Mouse (Mus musculus): ENCODE measurements around the gene Tas1r3. TPM values are rescaled to one million over a fixed set of nuclear protein-coding genes. Genes with fewer than 3 reads are reported as not detected.

The Tas1r3 gene
- total RNA-seq (2021), result under 1 TPM; 0.23 to 0.30 TPM
- long read RNA-seq, experiment 1, partial matches to known transcripts, result 0 of 1 reads
- long read RNA-seq, experiment 1, other reads (novel, unspliced or antisense), result 1 of 1 reads
- long read RNA-seq, experiment 2, result 0 reads

DNA sequence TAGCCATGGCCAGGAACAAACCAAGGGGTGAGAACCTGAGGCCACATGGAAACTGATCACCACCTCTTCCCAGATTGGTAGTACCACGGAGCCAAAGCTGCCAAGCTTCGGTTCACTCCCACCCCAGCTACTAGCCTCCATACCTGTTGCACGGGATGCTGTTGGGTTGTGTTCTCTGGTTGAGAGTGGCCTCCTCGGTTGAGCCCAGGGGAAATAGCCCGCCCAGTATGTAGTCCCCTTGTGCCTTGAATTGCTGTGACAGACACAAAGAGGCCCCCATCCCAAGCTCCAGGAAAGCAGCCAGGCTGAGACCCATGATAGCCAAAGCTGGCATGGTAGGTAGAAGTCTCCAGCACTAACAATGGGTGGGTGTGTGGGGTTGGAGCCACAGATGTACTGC is at the start of gene Tas1r3:
Gene Tas1r3 (minus strand): TSS at position 362 of the 400 bp plus-strand sequence.
- DNase-seq (ENCODE audit: extremely low spot score in 1 of 2, low spot score in 2 of 2), result peak in 1 of 2 experiments; percentile 11
- Histone ChIP-seq H3K27ac (no peak within 1 kb of the TSS), H3K4me3 (no peak within 1 kb of the TSS)
- TF ChIP-seq CTCF (IDR thresholded peaks at IDR 0.05), result no peak
- intact Hi-C loops (cut with DNase I), result no loop called here

DNA sequence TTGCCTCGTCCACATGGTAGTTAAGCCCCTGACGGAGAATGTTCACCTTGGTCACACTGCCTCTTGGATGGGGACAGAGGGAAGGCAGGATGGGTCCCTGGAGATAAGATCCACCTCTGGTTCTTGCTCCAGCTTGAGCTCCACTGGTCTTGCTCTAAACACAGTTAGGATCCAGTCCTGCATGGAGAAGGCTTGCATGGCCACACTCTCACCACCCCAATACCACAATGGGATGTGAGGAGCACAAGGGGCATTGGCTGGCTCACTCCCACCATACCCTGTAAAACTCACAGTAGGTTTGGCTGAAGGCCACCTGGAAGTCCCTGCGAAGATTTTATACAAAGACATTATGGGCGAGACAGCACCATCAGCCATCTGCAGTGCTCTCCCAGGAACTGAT is 45.6 kb upstream of the Tas1r3 start:
- no peak for TF ChIP-seq CTCF (IDR thresholded peaks at IDR 0.05)
- no peak overlapping the region for H3K4me3 ChIP-seq
- intact Hi-C loops (cut with DNase I), result no loop called here
- H3K27ac ChIP-seq, result no peak overlapping the region
- DNase-seq (ENCODE audit: extremely low spot score in 1 of 2, low spot score in 2 of 2), result peak in 1 of 2 experiments; percentile 9

DNA sequence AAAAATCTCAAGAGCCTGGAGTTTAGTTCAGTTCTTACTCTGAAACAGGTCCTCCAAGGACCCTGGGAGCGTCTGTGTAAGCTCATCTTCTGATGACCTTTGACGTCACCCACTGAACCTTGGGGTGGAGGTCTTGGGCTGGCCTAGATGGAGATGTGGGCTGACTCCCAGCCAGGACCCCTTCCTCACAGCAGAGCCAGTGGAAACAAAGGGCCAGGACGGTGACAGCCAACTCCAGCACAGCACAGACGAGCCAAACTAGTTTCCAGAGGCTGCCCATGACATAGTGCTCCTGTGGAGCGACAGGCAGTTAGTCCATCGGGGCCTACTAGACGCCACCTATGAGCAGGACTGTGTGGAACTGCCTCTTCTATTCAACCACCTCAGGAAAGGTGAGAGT is 45.1 kb upstream of the Tas1r3 start:
- TF ChIP-seq CTCF (IDR thresholded peaks at IDR 0.05), result no peak
- no peak overlapping the region for H3K27ac ChIP-seq
- H3K4me3 ChIP-seq, result no peak overlapping the region
- DNase-seq (ENCODE audit: extremely low spot score in 1 of 2, low spot score in 2 of 2), result no peak
- intact Hi-C loops (cut with DNase I), result no loop called here

DNA sequence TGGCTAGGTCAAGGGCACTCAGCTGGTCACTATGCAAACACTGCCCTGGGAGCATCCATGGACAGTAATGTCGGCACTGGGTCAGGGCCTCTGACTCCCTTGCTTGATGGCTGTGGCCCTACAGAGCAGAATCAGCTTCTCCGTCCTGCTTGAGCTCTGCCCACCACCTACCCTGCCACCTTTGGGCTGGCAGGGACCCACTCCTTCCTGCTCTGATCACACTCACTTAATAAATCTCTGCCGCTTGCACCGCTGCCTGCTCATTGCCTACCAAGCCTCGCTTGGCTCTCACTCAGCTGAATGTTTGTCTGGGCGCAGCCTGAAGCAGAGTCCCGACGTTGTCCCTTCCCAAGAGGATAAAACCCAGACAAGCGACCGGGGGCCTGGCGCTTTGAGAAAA is 43.8 kb upstream of the Tas1r3 start:
- Histone ChIP-seq H3K27ac (no peak overlapping the region), H3K4me3 (no peak overlapping the region)
- TF ChIP-seq CTCF (IDR thresholded peaks at IDR 0.05), result no peak
- intact Hi-C loops (cut with DNase I), result no loop called here
- DNase-seq (ENCODE audit: extremely low spot score in 1 of 2, low spot score in 2 of 2), result peak in 1 of 2 experiments; percentile 9

DNA sequence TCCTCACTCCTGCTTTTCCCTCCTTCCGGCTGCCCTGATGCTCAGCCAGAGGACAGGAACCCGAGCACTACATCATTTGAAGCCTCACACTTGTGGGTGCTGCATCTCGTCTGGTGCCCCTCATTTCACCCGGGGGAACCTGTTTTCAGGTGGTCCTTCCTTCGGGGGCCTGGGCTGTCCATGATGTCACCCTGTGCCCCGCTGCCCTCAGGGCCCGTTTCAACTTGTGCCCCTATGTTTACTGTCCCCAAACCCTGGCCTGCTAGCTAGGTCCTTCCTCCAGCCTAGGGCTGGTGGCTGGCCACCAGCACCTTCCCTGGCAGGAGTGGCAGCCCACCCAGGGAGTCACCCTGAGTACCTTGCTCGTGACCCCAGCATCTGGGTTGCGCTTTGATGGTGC is 43.0 kb upstream of the Tas1r3 start:
- Histone ChIP-seq H3K4me3 (no peak overlapping the region), H3K27ac (no peak overlapping the region)
- intact Hi-C loops (cut with DNase I), result no loop called here
- TF ChIP-seq CTCF (IDR thresholded peaks at IDR 0.05), result no peak
- DNase-seq (ENCODE audit: extremely low spot score in 1 of 2, low spot score in 2 of 2), result peak in 1 of 2 experiments; percentile 9

DNA sequence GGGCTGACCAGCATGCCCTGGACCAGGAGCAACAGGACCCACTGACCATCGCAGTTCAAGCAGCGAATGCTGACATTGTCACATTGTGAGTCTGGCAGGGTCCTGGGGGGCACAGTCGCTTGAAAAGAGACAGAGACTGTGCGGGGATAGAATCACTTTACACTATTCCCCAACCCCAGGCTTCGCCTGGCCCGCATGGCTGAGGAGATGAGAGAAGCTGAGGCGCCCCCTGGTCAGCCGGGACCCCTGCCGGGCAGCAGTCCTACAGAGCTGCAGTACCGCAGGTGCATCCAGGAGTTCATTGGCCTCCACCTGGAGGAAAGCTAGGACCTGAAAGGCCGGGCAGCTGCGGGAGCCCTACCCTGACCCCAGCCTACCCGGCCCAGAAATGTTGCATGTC is 42.5 kb upstream of the Tas1r3 start:
- Histone ChIP-seq H3K4me3 (no peak overlapping the region), H3K27ac (no peak overlapping the region)
- DNase-seq (ENCODE audit: extremely low spot score in 1 of 2, low spot score in 2 of 2), result peak in 1 of 2 experiments; percentile 8
- no peak for TF ChIP-seq CTCF (IDR thresholded peaks at IDR 0.05)
- intact Hi-C loops (cut with DNase I), result no loop called here

DNA sequence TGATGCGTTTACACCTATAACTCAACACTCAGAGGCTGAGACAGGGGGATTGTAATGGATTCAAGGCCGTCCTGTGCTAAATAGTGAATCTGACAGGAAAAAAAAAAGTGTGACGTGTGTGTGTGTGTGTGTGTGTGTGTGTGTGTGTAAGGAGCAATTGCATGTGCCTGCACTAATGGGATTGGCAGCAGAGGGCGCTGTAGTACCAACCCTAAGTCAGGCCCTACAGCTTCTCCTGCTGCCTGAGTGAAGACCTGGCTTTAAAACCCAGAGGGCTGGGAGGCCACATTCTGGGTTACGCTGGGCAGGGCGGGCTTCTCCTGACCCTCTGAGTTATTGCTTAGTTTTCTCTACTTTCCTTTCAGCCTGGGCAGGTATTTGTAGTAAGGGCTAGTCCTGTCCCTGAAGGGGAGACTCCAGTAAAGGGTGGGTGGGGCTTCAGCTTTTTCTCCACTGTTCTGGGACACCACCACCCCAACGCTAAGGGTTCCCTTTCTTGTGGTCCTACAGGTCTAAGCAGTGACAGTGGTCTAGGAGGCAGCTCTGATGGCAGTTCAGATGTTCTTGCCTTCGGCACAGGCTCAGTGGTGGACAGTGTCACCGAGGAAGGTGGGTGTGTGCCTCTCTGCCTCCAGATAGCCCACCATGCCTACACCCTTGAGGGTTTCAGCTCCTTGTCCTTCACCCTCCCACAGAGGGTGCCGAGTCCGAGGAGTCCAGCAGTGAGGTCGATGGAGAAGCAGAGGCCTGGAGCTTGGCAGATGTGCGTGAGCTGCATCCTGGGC is 41.3 kb upstream of the Tas1r3 start:
- intact Hi-C loops (cut with DNase I), result no loop called here
- Histone ChIP-seq H3K27ac (no peak overlapping the region), H3K4me3 (no peak overlapping the region)
- TF ChIP-seq CTCF (IDR thresholded peaks at IDR 0.05), result peak; percentile 11
- peak; percentile 10 for DNase-seq (ENCODE audit: extremely low spot score in 1 of 2, low spot score in 2 of 2)

DNA sequence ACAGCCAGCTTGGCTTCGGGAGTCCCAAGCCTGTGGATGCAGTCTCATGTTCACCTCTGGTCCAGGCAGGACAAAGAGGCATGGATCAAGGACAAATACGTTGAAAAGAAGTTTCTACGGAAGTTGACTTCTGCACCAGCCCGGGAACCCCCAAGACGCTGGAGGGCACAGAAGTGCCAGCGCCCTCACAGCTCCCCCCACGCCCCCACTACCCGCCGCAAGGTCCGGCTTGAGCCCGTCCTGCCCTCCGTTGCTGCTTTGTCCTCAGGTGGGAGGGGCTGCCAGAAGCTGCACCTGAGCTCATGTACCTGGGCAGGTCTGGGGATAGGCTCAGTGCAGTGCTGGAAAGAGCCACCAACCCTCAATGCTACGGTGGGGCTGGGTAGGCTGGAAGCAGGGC is 40.1 kb upstream of the Tas1r3 start:
- H3K27ac ChIP-seq, result no peak overlapping the region
- DNase-seq (ENCODE audit: extremely low spot score in 1 of 2, low spot score in 2 of 2), result peak in 1 of 2 experiments; percentile 8
- no peak for TF ChIP-seq CTCF (IDR thresholded peaks at IDR 0.05)
- intact Hi-C loops (cut with DNase I), result no loop called here
- no peak overlapping the region for H3K4me3 ChIP-seq

DNA sequence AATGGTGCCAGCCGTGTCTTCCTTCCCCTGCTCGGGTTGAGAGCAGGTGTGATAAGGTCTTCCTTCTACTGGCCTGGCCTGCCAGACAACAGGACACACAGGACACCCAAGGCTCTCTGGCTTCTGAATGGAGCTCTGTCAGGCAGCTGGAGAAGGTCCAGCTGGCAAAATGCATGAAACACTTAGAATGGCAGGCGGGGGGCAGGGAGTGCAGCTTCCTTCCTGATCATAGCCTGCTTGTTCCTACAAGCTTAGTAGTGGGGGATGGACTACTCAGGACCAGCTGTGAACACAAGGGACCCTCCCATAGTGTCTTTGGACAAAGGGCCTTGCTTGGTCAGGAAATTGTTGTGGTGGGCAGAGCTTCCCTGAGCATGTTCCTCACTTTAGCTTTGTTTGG is 38.0 kb upstream of the Tas1r3 start:
- intact Hi-C loops (cut with DNase I), result no loop called here
- Histone ChIP-seq H3K27ac (no peak overlapping the region; the same call in 1 of the 2 replicates), H3K4me3 (no peak overlapping the region)
- TF ChIP-seq CTCF (IDR thresholded peaks at IDR 0.05), result no peak
- peak in 1 of 2 experiments; percentile 42 for DNase-seq (ENCODE audit: extremely low spot score in 1 of 2, low spot score in 2 of 2)

DNA sequence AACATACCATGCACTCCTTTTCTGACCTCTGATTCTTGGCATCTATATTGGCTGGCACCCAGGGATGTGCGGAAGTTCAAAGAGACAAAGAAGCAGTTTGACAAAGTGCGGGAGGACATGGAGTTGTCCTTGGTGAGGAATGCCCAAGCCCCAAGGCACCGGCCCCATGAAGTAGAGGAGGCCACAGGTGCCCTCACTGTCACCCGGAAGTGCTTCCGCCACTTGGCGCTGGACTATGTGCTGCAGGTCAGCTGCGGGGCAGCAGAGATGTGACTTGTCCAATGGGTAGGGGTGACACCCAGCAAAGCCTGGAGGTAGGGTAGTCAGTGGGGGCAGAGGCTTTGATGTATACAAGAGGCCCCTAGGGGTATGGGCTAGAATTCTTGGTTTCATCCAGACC is 36.2 kb upstream of the Tas1r3 start:
- intact Hi-C loops (cut with DNase I), result no loop called here
- peak in 1 of 2 experiments; percentile 8 for DNase-seq (ENCODE audit: extremely low spot score in 1 of 2, low spot score in 2 of 2)
- no peak overlapping the region for H3K27ac ChIP-seq
- TF ChIP-seq CTCF (IDR thresholded peaks at IDR 0.05), result no peak
- no peak overlapping the region for H3K4me3 ChIP-seq

DNA sequence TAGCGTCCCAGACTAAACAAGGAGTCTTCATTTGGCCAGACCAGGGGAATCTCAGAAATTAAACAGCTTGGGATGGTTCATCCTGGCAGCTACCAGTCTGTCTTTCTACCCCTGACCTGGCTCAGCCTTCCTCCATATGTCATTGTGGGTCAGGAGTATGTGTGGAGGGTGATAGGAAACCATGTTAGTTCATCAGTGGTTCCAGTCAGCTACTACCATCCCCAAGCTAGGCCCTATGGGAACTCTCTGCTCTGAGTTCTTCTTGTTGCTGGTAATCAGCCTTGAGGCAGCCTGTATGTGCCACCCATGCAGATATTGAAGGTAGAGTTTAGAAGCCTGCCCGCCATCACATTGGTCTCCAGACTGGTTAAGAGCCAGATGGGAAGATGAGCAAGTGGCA is 35.2 kb upstream of the Tas1r3 start:
- DNase-seq (ENCODE audit: extremely low spot score in 1 of 2, low spot score in 2 of 2), result no peak
- no peak; the same call in 1 of the 2 replicates for TF ChIP-seq CTCF (IDR thresholded peaks at IDR 0.05)
- intact Hi-C loops (cut with DNase I), result no loop called here
- Histone ChIP-seq H3K4me3 (no peak overlapping the region), H3K27ac (no peak overlapping the region)

DNA sequence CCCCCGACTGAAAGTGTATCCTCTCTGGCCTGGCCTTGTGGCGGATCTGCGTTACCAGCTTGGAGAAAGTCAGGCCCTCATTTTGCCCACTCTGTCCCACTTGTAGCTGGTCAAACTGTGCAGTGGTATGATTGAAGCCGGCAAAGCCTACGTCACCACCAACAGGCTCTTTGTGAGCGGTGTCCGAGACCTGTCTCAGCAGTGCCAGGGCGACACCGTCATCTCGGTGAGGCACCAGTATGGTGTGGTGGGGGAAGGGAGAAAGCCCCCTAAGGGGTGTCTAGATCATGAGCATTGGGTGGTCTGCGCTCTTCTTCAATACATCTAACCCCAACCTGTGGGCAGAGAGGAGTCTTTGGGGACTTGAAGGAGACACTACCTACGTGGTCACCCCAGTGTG is 33.3 kb upstream of the Tas1r3 start:
- Histone ChIP-seq H3K4me3 (no peak overlapping the region), H3K27ac (no peak overlapping the region)
- intact Hi-C loops (cut with DNase I), result no loop called here
- no peak for TF ChIP-seq CTCF (IDR thresholded peaks at IDR 0.05)
- peak in 1 of 2 experiments; percentile 7 for DNase-seq (ENCODE audit: extremely low spot score in 1 of 2, low spot score in 2 of 2)

DNA sequence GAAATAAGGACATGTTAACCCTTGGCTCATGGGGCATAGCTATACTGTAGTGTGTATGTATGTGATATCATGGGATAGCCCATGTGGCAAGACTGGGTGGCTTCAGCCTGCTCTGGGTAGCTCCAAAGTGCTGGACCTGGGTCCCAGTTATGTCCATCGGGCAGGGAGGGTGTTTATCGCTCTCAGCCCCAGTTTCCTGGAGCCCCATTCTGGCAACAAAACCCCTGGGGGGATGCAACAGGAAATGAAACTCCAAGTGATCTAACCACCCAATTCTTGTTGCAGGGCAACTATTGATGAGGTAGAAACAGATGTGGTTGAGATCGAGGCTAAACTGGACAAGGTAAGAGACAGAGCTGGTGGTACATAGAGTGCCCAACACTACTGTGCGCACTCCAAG is 32.7 kb upstream of the Tas1r3 start:
- peak in 1 of 2 experiments; percentile 9 for DNase-seq (ENCODE audit: extremely low spot score in 1 of 2, low spot score in 2 of 2)
- intact Hi-C loops (cut with DNase I), result no loop called here
- Histone ChIP-seq H3K27ac (peak overlapping the region; percentile 93), H3K4me3 (peak overlapping the region; percentile 100)
- no peak for TF ChIP-seq CTCF (IDR thresholded peaks at IDR 0.05)

Measured in left cerebral cortex, adult 2 months (tissue).